ENCODE assay signal across 9 mouse cellular contexts in genomic region chr2:31845512-31845895, GRCm38 (mm10). TPM values are rescaled to one million over a fixed set of nuclear protein-coding genes. Genes with fewer than 3 reads are reported as not detected.
DNase-seq lines count a peak whose midpoint lies in the region; ATAC-seq and TF ChIP-seq lines count a peak whose summit lies in the region.
"Had no signal": no experiment of that assay in that cellular context is flagged by ENCODE, and none has a peak within 500 bp of the region (broad histone marks: within the 10 kb centered on the region; RNA-seq: fewer than 3 reads in every experiment).

No protein-coding gene starts in this region.

- intact Hi-C loops in heart, adult 2 months (cut with DNase I), result no loop called here

- H3K27me3 ChIP-seq in heart, adult 2 months (ENCODE audit: control insufficient read depth, insufficient read depth, low read length), result peaks cover 25% of the 10 kb centered on the region
- H3K27me3 ChIP-seq in liver, embryonic 16.5 days (ENCODE audit: control insufficient read depth, insufficient read depth, low read depth, low read length), result peaks cover 44% of the 10 kb centered on the region

- no peak for DNase-seq in heart, adult 2 months
- no peak for DNase-seq in heart, postnatal 4 days
- DNase-seq in thymus, postnatal 0 days (ENCODE audit: low spot score), result peak; percentile 5
- DNase-seq in thymus, adult 18-20 months, result no peak
- no peak for DNase-seq in right cerebral cortex, postnatal 4 days
- DNase-seq in cerebellum, adult 9-10 months, result no peak
- no peak for DNase-seq in adrenal gland, adult 18-20 months (ENCODE audit: low spot score in 2 of 2)

- peak overlapping the region; percentile 26; the same call in 1 of the 2 replicates for H3K9ac ChIP-seq in heart, adult 2 months (ENCODE audit: low read depth, low read length)
- no peak overlapping the region; the same call in 1 of the 2 replicates for H3K9ac ChIP-seq in liver, embryonic 16.5 days (ENCODE audit: low read depth, low read length)

- peak overlapping the region; percentile 43 for H3K4me3 ChIP-seq in heart, adult 2 months
- H3K4me3 ChIP-seq in liver, embryonic 16.5 days (ENCODE audit: low read depth, low read length), result peak overlapping the region; percentile 48

- H3K79me2 ChIP-seq in heart, adult 2 months (replicated peaks; ENCODE audit: control insufficient read depth, insufficient read depth, low read length), result no peaks in the 10 kb centered on the region

- H3K9me3 ChIP-seq in liver, embryonic 16.5 days (replicated peaks; ENCODE audit: control insufficient read depth, low read length), result no peaks in the 10 kb centered on the region

- H3K4me2 ChIP-seq in liver, embryonic 16.5 days (ENCODE audit: low read depth, low read length), result peak overlapping the region; percentile 64

- H3K27ac ChIP-seq in heart, adult 2 months, result no peak overlapping the region
- no peak overlapping the region for H3K27ac ChIP-seq in liver, embryonic 16.5 days (ENCODE audit: low read length)

- no peak for ATAC-seq in liver, embryonic 16.5 days (ENCODE audit: low read depth)

- no peak for TF ChIP-seq EP300 in heart, adult 2 months (IDR thresholded peaks at IDR 0.05; ENCODE audit: insufficient read depth, low read depth, low read length)

- no peak for TF ChIP-seq CTCF in heart, adult 2 months (IDR thresholded peaks at IDR 0.05)

- TF ChIP-seq POLR2A in heart, adult 2 months (IDR thresholded peaks at IDR 0.05; ENCODE audit: insufficient read depth, low read depth, low read length), result no peak

- WGBS in heart, adult 2 months, result 4% methylated on average over 25 of the region's 26 CpGs
- 3% methylated on average over 22 of the region's 26 CpGs for WGBS in liver, embryonic 16.5 days (ENCODE audit: insufficient replicate concordance)

- H3K36me3 ChIP-seq in heart, adult 2 months (ENCODE audit: control insufficient read depth, insufficient read depth, low read length), result no peaks in the 10 kb centered on the region
- H3K36me3 ChIP-seq in liver, embryonic 16.5 days (ENCODE audit: control insufficient read depth, insufficient read depth), result no peaks in the 10 kb centered on the region

- H3K4me1 ChIP-seq in heart, adult 2 months (ENCODE audit: control insufficient read depth, insufficient read depth, low read length), result no peaks in the 10 kb centered on the region
- peaks cover 8% of the 10 kb centered on the region for H3K4me1 ChIP-seq in liver, embryonic 16.5 days (ENCODE audit: control insufficient read depth, low read depth, low read length)

RNA-seq across cellular contexts. Expression of gene Fibcd1, which starts 0.3 kb away (rescaled TPM):
- total RNA-seq in heart, adult 2 months (2021), result not detected
- not detected in 2 replicates for polyA plus RNA-seq in heart, adult 2 months (2012; rRNA removed)
- not detected for total RNA-seq in heart, postnatal 4 days (2021)
- 0.13 and 0.27 TPM in 2 replicates for polyA plus RNA-seq in thymus, postnatal 0 days (2015; fragmentation: Nextera tagmentation; extraction: Ambion mirVana)
- 0.04 TPM in 2 replicates for polyA plus RNA-seq in liver, embryonic 16.5 days (2015; fragmentation: Nextera tagmentation; extraction: Ambion mirVana)
- total RNA-seq in adrenal gland, adult 18-20 months (2021), result under 1 TPM in 1 of 2 experiments, not detected in 1; 0.06 TPM

RNA-seq across cellular contexts. Expression of gene Qrfp, which starts 35.1 kb away (rescaled TPM):
- total RNA-seq in heart, adult 2 months (2021), result not detected
- 0.04 TPM in 1 of 2 replicates, not detected in the other for polyA plus RNA-seq in heart, adult 2 months (2012; rRNA removed)
- total RNA-seq in heart, postnatal 4 days (2021), result not detected
- polyA plus RNA-seq in thymus, postnatal 0 days (2015; fragmentation: Nextera tagmentation; extraction: Ambion mirVana), result 1.5 and 2.1 TPM in 2 replicates
- 0.05 and 0.07 TPM in 2 replicates for polyA plus RNA-seq in liver, embryonic 16.5 days (2015; fragmentation: Nextera tagmentation; extraction: Ambion mirVana)
- not detected for total RNA-seq in adrenal gland, adult 18-20 months (2021)
- total RNA-seq: adrenal gland, postnatal 4 days had no signal

RNA-seq across cellular contexts. Expression of gene Lamc3, which starts 41.6 kb away (rescaled TPM):
- total RNA-seq in heart, adult 2 months (2021), result under 1 TPM; 0.36 to 0.57 TPM
- 1.2 and 2.3 TPM in 2 replicates for polyA plus RNA-seq in heart, adult 2 months (2012; rRNA removed)
- under 1 TPM; 0.62 to 0.95 TPM for total RNA-seq in heart, postnatal 4 days (2021)
- polyA plus RNA-seq in thymus, postnatal 0 days (2015; fragmentation: Nextera tagmentation; extraction: Ambion mirVana), result 0.09 and 0.21 TPM in 2 replicates
- polyA plus RNA-seq in liver, embryonic 16.5 days (2015; fragmentation: Nextera tagmentation; extraction: Ambion mirVana), result 0.04 and 0.15 TPM in 2 replicates
- 10 to 100 TPM; 14.3 to 15.4 TPM for total RNA-seq in adrenal gland, adult 18-20 months (2021)

Comparison
In these comparisons a context has a peak if more than half of its experiments do, and no peak if none do; other contexts are left out.
1. RNA of gene Lamc3, which starts 41.6 kb away (total RNA-seq): 14.3 to 15.4 TPM in adrenal gland, adult 18-20 months; 0.62 to 0.95 TPM in heart, postnatal 4 days and 0.36 to 0.57 TPM in heart, adult 2 months; every median in the first group is over 4 times any median in the second.